Mouse (Mus musculus) urinary bladder, adult 2 months (tissue): ENCODE measurements at regions not wholly inside any gene's neighbourhood (a gene's known extent, or its start where the extent isn't known, plus 50 kb on each side); places are given as distances from the start of the nearest gene placed in this dataset.
"Not testable (repeated sequence)": the region's sequence is repeated elsewhere in the genome, so short reads cannot be mapped to it uniquely, and the experiment has no call there.

Experiments used
- DNase-seq: peaks from one replicate; pipeline ENCODE4 v3.0.0; 2022; ENCODE audit warnings: low spot score

- DNase-seq, result no peak
Observed at GRCm38 (mm10) chr5:75407686-75408085, 167.0 kb upstream of the Kit start.

GRCm38 (mm10) chr5:75410240-75411186 lies 164.2 kb upstream of the Kit start:
- no peak for DNase-seq

GRCm38 (mm10) chr5:75419282-75419681 lies 155.4 kb upstream of the Kit start:
- not testable (repeated sequence) for DNase-seq

- DNase-seq, result no peak
Observed at GRCm38 (mm10) chr5:75432885-75433284, 141.8 kb upstream of the Kit start.

- no peak for DNase-seq
Observed at GRCm38 (mm10) chr5:75437924-75438323, 136.8 kb upstream of the Kit start.

GRCm38 (mm10) chr5:75444024-75444604 lies 130.6 kb upstream of the Kit start:
- DNase-seq, result no peak

- no peak for DNase-seq
Observed at GRCm38 (mm10) chr5:75446386-75446785, 128.3 kb upstream of the Kit start.

GRCm38 (mm10) chr5:75449913-75450525 lies 124.7 kb upstream of the Kit start:
- DNase-seq, result no peak

- DNase-seq, result no peak
Observed at GRCm38 (mm10) chr5:75450564-75450963, 124.2 kb upstream of the Kit start.

GRCm38 (mm10) chr5:75451081-75451480 lies 123.6 kb upstream of the Kit start:
- DNase-seq, result no peak

- peak; percentile 33 for DNase-seq
Observed at GRCm38 (mm10) chr5:75451693-75452092, 123.0 kb upstream of the Kit start.

- DNase-seq, result no peak
Observed at GRCm38 (mm10) chr5:75453757-75454390, 120.8 kb upstream of the Kit start.

- DNase-seq, result no peak
Observed at GRCm38 (mm10) chr5:75454961-75455541, 119.7 kb upstream of the Kit start.

GRCm38 (mm10) chr5:75457403-75457802 lies 117.3 kb upstream of the Kit start:
- no peak for DNase-seq

- no peak for DNase-seq
Observed at GRCm38 (mm10) chr5:75458317-75458716, 116.4 kb upstream of the Kit start.

- no peak for DNase-seq
Observed at GRCm38 (mm10) chr5:75459758-75460354, 114.9 kb upstream of the Kit start.

GRCm38 (mm10) chr5:75460414-75461025 lies 114.2 kb upstream of the Kit start:
- no peak for DNase-seq

GRCm38 (mm10) chr5:75461368-75461767 lies 113.3 kb upstream of the Kit start:
- DNase-seq, result no peak

- DNase-seq, result no peak
Observed at GRCm38 (mm10) chr5:75463591-75463990, 111.1 kb upstream of the Kit start.

- DNase-seq, result no peak
Observed at GRCm38 (mm10) chr5:75465701-75466100, 109.0 kb upstream of the Kit start.

- no peak for DNase-seq
Observed at GRCm38 (mm10) chr5:75466941-75467340, 107.8 kb upstream of the Kit start.
